Mouse (Mus musculus) urinary bladder, adult 18-20 months (tissue): ENCODE results near the gene Gm13090.

Experiments
- DNase-seq, 2 experiments: peaks; one replicate each; pipeline ENCODE4 v3.0.0; 2022; ENCODE audit warnings: low spot score in 2 of 2, mixed read lengths in 2 of 2

Gene Gm13090

DNA sequence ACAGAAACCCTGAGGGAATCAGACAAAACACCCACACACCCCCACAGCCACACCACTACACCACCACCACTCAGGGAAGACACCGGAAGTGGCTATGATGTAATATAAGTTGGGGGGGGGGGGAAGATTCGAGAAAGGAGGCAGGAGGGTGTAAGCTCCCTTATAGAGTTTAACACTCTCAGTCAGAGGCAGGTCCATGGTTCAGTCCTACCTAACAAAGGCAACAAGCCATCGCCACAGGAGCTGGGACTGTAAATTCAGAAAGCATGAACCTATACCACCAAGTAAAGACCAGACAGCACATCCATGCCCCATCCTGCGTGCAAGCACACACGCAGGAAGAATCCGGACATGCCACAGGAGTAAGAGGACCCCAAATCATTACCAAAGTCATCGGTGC, at the start of gene Gm13090:
Gene Gm13090 (plus strand): TSS at position 301 of the 400 bp plus-strand sequence.
- DNase-seq: no peak

DNA sequence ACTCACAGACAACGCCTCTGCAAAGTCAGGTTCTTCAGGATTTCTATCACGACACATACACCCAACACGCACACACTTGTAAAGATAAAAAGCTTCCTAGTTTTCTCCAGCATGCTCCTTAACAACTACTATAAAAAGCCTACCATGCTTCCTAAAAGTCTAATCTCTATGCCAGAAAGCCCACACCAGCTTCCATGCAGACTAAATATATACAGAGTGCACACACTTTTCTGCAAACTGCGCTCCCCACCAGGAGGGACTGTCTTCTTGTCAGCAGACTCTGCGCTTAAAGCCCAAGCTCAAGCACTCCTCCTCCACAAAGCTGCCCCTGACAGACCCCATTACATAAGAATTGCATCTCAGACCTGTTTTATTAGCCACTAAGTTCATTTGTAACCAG, 47.9 kb upstream of the Gm13090 start:
- DNase-seq: no peak

DNA sequence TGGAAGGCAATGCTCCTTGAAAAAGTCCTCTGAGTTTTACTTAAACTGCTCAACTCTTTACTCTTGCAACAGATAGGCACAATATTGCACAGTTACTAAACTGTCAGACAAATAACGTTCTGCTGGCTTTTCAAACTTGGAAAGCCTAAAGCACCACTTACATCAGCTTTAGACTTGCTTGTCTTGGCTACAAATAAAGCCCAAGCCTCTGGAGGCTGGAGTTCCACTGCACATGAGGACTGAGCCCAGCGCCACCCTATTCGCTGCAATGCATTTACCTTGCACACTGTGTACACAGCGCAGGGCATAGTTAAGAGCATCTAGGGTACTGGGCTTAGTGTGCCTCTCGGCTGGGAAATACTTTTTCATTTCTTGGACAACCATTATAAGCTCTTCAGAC, 46.1 kb upstream of the Gm13090 start:
- DNase-seq: peak in 1 of 2 experiments; percentile 19

GRCm38 (mm10) chr4:151044037-151044943, 45.1 kb upstream of the Gm13090 start, which contains the start of gene Per3:
Per3 (minus strand) TSS chr4:151044665.
- peak; percentile 96 for DNase-seq

DNA sequence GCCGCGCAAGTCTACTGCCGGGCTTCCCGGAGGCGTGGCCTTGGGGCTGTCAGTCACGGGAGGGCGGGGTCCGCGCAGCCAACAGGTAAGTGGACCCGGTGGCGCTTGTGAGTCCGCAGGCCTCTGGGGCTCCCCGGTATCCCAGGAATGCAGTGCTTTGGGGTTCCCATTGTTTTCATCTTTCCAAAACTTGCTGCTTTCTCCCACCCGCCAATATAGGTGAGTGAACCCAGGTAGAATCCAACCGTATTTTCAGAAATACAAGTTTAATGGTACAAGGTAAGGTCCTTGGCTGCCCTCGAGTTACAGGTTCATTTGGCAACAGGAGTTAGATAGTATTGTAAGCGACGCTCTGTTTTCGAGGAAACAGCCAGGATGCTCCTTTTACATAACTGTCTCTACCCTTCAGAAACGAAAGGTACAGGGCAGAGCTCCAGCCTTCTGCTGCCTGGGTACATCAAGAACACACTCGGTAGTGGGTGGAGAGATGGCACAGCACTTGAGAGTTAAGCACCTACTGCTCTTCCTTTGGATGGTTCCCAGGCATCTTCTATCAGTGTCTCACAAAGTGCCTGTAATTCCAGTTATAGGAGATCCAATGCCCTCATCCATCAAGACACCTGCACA, 44.3 kb upstream of the Gm13090 start:
- peak in 1 of 2 experiments; percentile 90 for DNase-seq

- DNase-seq: no peak
These were observed 42.8 kb upstream of the Gm13090 start for GRCm38 (mm10) chr4:151046524-151046923.

DNA sequence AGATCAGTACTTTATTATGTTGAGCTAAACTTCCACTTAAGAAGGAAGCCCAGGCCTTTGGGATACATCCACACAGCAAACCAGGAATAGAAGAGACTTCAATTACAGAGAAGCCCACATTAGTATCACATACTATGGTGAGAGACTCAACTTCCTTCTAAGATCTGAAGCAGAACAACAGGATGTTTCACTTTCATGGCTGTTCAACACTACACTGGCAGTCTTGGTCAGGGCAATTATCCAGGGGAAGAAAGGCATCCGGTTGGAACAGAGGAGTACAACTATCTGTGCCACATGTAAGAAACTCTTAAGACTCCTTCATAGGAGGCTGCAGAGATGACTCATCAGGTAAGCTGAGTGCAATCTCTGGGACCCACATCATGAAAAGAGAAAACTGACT, 38.2 kb upstream of the Gm13090 start:
- DNase-seq: no peak

- DNase-seq: peak; percentile 96 to 98
These were observed 31.7 kb upstream of the Gm13090 start, which contains the start of gene Vamp3 for GRCm38 (mm10) chr4:151057347-151058321. Vamp3 (minus strand) TSS chr4:151057963.

DNA sequence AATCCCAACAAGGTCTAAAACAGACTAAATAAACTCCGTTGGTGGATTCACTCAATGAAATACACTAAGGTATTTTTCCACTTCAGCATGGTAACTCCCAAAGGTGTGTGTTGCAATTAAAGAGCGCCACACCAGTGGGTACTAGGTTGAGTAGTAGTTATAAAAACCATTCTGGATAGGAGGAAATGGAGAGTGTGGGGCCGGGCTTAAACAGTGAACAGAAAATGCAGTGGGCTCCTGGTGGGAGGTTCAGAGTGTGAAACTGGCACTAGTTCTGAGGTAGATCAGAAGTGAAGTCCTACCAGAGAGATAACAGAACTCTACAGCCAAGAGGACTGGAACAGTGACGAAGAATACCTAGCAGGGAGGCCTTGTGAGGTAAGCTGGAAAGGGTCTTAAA, 30.7 kb upstream of the Gm13090 start:
- DNase-seq: no peak

DNA sequence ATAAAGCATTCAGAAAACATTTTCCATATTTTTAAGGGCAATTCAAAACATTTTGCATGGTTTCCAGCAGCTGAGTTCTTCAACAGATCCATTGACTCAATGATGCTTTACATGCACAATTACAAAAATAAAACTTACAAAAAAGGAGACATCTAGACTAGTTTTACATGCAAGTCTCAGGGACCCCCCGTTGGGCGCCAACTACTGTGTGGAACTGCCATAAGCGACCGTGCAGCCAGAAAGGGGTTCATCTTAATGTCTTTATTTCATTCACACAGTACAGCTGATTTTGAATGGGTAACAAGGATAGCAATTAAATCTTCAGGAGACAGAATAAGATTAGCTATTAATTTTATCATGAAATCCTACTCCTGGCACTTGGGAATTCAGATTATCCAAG, 29.8 kb upstream of the Gm13090 start:
- no peak for DNase-seq

- DNase-seq: no peak
These were observed 20.6 kb upstream of the Gm13090 start for GRCm38 (mm10) chr4:151068751-151069150.

GRCm38 (mm10) chr4:151070962-151071361, 18.4 kb upstream of the Gm13090 start:
- no peak for DNase-seq

DNA sequence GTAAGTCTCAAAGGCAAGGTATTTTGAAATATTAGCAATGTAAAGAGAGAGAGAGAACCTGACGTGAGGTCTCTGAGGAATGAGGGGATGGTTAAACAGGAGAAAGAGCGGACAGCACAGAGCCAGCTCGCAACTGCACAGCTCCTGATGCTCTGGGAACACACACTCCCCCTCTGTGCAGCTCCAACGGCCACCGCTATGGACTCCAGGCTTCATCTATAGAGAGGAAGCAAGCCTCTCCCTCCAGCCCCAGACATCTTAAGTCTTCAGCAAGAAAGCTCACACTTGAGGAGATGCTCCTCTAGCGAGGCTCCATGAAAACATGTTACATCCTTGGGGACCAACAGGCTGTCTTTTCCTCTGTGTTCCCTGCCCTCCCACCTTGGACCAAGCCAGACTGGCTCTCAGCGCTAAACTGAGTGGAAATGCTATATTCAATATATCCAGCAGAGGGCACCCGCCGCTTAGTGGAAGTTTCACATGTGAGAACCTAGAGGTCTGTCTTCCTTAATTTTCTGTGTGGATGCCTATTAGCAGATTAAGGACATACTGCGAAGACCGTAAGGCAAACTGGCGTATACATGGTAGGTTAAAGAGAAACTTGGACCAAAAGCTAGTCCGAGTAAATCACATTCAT, 16.1 kb upstream of the Gm13090 start:
- DNase-seq: peak; percentile 60 to 62

DNA sequence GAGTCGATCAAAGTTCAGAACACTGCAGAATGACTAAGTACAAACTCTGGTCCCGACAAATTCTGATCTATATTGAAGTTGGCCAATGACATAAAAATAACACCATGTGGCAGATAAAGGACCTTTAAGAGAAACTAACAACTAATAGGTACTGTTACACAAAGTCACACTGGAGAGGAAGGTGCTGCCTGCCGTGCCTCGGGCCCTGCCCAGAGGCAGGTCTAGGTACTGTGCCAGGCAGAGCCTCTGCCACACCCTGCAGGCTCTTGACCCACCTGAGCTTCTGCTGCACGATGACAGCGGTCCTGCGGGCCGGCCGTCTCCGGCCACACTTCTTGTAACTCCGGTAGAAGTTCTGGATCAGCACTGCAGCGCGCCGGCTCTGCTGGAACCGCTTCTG, 14.6 kb upstream of the Gm13090 start:
- no peak for DNase-seq

DNA sequence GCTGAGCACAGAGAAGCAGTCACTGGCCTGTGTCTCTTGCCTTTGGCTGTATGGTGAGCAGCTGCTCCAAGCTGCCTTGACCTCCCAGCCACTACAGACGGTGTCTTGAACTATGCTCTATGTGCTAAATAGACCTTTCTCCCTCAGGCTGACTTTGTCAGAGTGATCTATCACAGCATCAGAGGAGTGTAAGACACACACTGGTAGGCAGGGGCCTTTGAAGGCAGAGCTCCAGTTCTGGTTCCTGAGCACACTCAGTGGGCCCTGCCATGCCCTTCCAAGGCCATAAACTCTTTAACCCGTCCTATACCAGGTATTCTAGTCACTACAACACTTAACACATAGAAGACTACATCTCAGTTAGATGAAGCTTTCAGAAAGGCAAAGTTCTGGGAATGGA, 8.0 kb upstream of the Gm13090 start:
- no peak for DNase-seq

DNA sequence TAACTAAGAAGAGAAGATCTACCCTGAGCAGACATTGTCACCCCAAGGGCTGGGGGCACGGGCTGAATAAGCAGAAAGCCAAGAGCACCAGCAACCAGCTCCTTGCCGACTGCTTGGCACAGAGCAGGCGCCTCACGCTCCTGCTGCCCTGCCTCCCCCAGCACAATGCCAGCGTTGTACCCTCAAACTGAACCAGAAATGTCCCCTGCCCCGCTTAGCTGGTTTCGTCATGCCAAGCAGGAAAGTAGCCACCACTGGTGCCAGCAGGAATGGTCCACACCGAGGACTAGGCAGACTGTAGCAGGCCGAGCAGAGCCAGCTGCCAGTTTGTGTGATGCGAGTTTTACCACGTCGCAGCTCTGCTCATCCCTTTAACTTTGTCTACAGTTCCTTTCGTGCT, 7.4 kb upstream of the Gm13090 start:
- DNase-seq: no peak

- DNase-seq: no peak
These were observed 6.3 kb upstream of the Gm13090 start for GRCm38 (mm10) chr4:151083027-151083426.

- DNase-seq: no peak
These were observed 2.0 kb upstream of the Gm13090 start for GRCm38 (mm10) chr4:151087358-151087757.

DNA sequence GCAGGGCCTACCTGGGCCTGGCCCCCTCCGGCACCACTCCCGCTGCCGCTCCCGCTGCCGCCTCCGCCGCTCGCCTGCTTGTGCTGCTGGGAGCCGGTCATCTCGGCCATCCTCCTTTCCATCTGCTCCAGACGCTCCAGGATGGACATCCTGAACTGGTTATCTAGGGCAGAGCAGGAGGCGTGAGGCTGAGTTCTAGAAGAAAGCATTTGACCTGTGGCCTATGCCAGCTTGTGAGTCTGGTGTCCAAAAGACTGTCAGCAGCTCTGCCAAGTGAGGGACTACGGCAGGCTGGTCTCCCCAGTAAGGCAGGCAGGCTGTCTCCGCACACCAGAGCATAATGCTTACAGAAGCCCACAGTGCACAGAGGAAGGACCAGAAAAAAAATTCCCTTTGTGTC, 551 bp upstream of the Gm13090 start:
- no peak for DNase-seq

DNA sequence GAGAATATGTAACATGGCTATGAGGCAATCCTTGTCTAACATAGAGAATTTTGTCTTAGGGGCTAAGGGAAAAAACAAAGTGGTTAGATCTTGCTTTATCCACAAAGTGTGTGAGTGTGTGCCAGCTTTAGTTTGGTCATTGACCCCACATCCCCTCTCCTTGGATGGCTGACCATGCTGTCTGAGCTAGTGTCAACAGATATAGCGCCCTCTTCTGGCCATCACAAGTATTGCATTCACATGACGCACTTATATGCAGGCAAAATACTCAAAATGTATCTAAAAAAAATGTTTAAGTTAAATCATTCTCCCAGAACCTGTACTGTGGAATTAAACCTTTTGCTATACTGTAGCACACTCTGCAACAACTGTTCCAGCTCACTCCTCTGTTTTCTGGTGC, 5.8 kb downstream of the Gm13090 start:
- no peak for DNase-seq
